Mouse (Mus musculus): ENCODE measurements at regions not wholly inside any gene's neighbourhood (a gene's known extent, or its start where the extent isn't known, plus 50 kb on each side); places are given as distances from the start of the nearest gene placed in this dataset.
"Not testable (repeated sequence)": the region's sequence is repeated elsewhere in the genome, so short reads cannot be mapped to it uniquely, and the experiment has no call there.

GRCm38 (mm10) chr14:71103955-71104354, 504.3 kb upstream of the Fam160b2 start:
- DNase-seq: no peak

- no peak for DNase-seq
These were observed 496.2 kb upstream of the Fam160b2 start for GRCm38 (mm10) chr14:71095661-71096422.

GRCm38 (mm10) chr14:71092626-71093326, 493.1 kb upstream of the Fam160b2 start:
- no peak for DNase-seq

GRCm38 (mm10) chr14:71085721-71086120, 486.1 kb upstream of the Fam160b2 start:
- no peak for DNase-seq

DNA sequence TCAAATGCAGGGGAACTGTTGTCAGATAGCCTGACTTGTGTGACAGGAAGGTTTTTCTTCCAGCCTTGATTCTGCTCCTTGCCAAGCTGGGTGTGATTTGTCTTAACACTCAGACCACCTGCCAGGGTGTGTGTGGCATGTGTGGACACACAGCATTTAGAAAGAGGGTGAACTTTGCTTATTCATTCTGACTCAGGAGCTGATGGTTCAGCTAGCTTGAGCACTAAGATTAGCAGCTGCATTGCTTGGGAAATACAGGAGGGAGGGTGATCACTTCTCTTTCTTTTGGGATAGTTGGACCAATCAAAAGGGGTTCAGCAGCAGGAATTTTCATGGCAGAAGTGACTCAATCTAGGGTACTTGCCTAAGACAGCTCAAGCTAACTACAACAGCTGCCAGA, 482.7 kb upstream of the Fam160b2 start:
- DNase-seq: no peak

- DNase-seq: no peak
These were observed 476.0 kb upstream of the Fam160b2 start for GRCm38 (mm10) chr14:71075671-71076070.

DNA sequence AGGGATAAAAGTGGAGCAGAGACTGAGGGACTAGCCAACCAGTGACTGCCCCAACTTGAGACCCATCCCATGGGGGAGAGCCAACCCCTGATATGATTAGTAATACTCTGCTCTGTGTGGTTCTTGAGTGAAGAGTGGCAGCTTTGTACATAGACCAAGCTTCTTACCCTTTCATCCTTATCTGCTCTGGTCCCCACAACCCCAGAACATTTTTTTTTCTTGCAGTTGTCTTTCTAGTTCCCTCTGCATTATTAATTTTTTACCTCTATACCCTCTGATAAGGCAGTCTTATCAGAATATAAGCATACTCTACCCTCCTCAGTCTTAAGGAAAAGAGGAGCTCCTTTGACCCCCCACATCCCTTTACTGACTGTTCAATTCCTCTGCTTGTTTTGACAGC, 474.4 kb upstream of the Fam160b2 start:
- no peak for DNase-seq

GRCm38 (mm10) chr14:71065669-71066068, 466.0 kb upstream of the Fam160b2 start:
- DNase-seq: no peak

- DNase-seq: no peak
These were observed 457.0 kb upstream of the Fam160b2 start for GRCm38 (mm10) chr14:71056601-71057000.

GRCm38 (mm10) chr14:71055480-71055879, 455.8 kb upstream of the Fam160b2 start:
- no peak for DNase-seq

DNA sequence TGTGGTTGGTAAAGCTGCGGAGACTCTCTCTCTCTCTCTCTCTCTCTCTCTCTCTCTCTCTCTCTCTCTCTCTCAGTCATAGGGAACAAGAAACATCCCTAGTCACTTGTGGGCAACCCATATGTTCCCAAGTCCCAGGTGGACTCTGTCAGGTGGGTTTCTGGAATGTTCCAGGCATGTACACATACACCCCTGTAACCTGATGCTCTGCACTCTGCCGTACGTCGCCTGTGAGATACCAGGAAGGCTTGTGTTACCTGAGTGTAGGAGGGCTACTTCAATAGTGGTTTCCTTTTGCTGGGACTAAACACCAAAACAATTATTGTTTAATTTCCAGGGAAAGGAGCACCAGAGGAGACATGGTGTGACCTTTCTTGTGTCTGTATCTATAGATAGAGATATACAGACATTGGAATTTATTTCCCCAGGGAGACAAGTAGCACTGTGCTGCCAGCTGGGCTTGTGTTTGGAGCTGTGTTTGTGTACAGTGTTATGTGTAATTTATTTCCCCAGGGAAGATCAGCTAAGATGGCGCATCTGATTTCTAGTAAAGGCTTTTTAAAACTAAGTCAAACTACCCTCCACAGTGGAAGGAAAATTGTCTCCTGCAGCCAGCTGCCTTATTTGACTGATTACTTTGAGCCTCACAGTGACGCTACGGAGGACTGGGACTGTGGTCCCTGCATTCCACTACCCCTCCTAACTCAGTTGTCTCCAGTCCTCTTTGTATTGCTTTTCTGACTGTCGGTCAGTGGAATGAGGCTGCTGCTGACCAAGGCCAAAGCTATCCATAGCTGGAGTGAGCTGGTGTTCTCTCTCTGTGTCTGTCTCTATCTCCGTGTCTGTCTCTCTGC, 454.4 kb upstream of the Fam160b2 start:
- DNase-seq: no peak

- no peak for DNase-seq
These were observed 447.5 kb upstream of the Fam160b2 start for GRCm38 (mm10) chr14:71047096-71047495.

- DNase-seq: not testable (repeated sequence)
These were observed 444.5 kb upstream of the Fam160b2 start for GRCm38 (mm10) chr14:71043879-71044770.

DNA sequence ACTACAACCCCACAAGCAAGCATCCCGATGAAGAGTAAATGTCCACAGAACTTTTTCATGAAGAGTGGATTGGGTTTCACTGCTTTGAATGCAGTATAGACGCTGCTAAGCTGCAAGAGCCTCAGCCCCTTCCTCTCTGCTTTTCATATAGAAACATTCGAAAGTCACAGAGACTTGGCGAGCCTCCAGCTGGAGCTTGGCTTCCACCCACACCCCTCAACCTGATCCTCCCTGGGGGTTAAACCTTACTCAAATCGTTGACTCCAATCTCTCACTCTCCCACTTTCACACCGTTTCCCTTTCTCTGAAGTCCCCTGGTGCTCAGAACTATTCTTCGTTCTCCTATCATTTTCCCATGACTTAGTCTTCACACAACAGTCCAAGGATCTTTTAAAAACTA, 437.0 kb upstream of the Fam160b2 start:
- DNase-seq: no peak

DNA sequence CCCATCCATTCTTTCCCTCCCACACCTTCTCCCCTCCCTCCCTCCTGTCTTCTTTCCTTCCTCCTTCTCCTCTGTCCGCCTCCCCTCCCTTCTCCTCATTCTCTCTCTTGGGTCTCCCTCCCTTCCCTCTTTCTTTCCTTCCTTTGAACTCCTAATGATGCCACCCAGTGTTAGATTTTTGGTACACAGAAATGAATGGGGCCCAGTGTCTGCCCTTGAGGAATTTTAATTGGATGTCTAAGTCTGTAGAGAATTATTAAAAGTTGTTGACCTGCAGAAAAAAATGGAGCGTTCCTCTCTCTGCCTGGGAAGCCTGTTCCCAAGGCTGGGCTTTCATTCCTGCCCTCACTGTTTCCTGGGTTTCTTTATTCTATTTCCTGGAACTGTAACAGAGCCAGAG, 434.0 kb upstream of the Fam160b2 start:
- no peak for DNase-seq

- no peak for DNase-seq
These were observed 430.7 kb upstream of the Fam160b2 start for GRCm38 (mm10) chr14:71030164-71030880.

Data from kidney, adult 18-20 months (tissue).